10 mouse cellular contexts compared by ENCODE assay signal in genomic region chr2:35171341-35171861, GRCm38 (mm10). TPM values are rescaled to one million over a fixed set of nuclear protein-coding genes. Genes with fewer than 3 reads are reported as not detected.
DNase-seq lines count a peak whose midpoint lies in the region; ATAC-seq lines count a peak whose summit lies in the region.
"Had no signal": no experiment of that assay in that cellular context is flagged by ENCODE, and none has a peak within 500 bp of the region (broad histone marks: within the 10 kb centered on the region; RNA-seq: fewer than 3 reads in every experiment).

No protein-coding gene starts in this region.

- 77% methylated on average over 10 of the region's 10 CpGs for WGBS in limb, embryonic 15.5 days

- H3K4me2 ChIP-seq in limb, embryonic 15.5 days: no peak overlapping the region
- H3K4me2 ChIP-seq: limb, embryonic 12.5 days; neural tube, embryonic 13.5 days had no signal

- H3K4me3 ChIP-seq in limb, embryonic 15.5 days: no peak overlapping the region
- H3K4me3 ChIP-seq: limb, embryonic 12.5 days; neural tube, embryonic 13.5 days had no signal

- H3K9ac ChIP-seq in limb, embryonic 15.5 days: no peak overlapping the region
- H3K9ac ChIP-seq: limb, embryonic 12.5 days; neural tube, embryonic 13.5 days had no signal

- no peaks in the 10 kb centered on the region for H3K9me3 ChIP-seq in limb, embryonic 15.5 days
- H3K9me3 ChIP-seq: limb, embryonic 12.5 days; neural tube, embryonic 13.5 days had no signal

- 0 out of 2 replicates have a peak, but pooled peaks cover 2% of the 10 kb centered on the region for H3K4me1 ChIP-seq in limb, embryonic 15.5 days
- H3K4me1 ChIP-seq: neural tube, embryonic 13.5 days had no signal

- peak; percentile 50 for DNase-seq in urinary bladder, postnatal 14 days (ENCODE audit: low spot score)
- DNase-seq in urinary bladder, postnatal 10 days (ENCODE audit: low spot score): no peak
- DNase-seq in heart, adult 9 months (ENCODE audit: low spot score in 2 of 2): peak; percentile 50 to 69
- peak; percentile 69 for DNase-seq in testis, postnatal 14 days (ENCODE audit: low spot score)
- DNase-seq in retina, embryonic 14.5 days (ENCODE audit: low spot score): no peak
- DNase-seq in embryo, embryonic 10.5 days (ENCODE audit: low spot score): no peak

- peak overlapping the region; percentile 8; the same call in 1 of the 2 replicates for H3K27ac ChIP-seq in limb, embryonic 15.5 days
- H3K27ac ChIP-seq: limb, embryonic 12.5 days; neural tube, embryonic 13.5 days had no signal

- peaks cover 90% of the 10 kb centered on the region for H3K36me3 ChIP-seq in limb, embryonic 15.5 days

- H3K27me3 ChIP-seq in limb, embryonic 15.5 days: no peaks in the 10 kb centered on the region
- H3K27me3 ChIP-seq: limb, embryonic 12.5 days; neural tube, embryonic 13.5 days had no signal

- no peak for ATAC-seq in limb, embryonic 15.5 days (ENCODE audit: insufficient number of reproducible peaks, low FRiP score, low TSS enrichment, low read depth)
- ATAC-seq in inflammation-experienced regulatory T-cells, adult 6 months: no peak

RNA-seq across cellular contexts. Expression of gene Rab14, which starts 29.5 kb away (rescaled TPM):
- 341 and 342 TPM in 2 replicates for polyA plus RNA-seq in limb, embryonic 15.5 days (2015; fragmentation: Nextera tagmentation; extraction: Ambion mirVana)
- polyA plus RNA-seq in inflammation-experienced regulatory T-cells, adult 6 months (2017; shearing (Covaris generic)): 100 to 1,000 TPM; 103 to 133 (median 130) TPM

Comparison
In these comparisons a context has a peak if more than half of its experiments do, and no peak if none do; other contexts are left out.
1. DNase-seq: peak in urinary bladder, postnatal 14 days (single experiment), heart, adult 9 months (2 of 2) and testis, postnatal 14 days (single experiment); none in urinary bladder, postnatal 10 days (single experiment), retina, embryonic 14.5 days (single experiment) and embryo, embryonic 10.5 days (single experiment).